Mouse (Mus musculus) olfactory bulb, adult 2 months (tissue): ENCODE data around the gene Gatad2b.

Experiments
- CTCF ChIP-seq: fragments of 200-500 bp; IDR thresholded peaks from 2 replicates; pipeline ENCODE4 v1.5.1; 2012; ENCODE audit warnings: low read depth, mild to moderate bottlenecking, low read length, moderate library complexity; ENCODE audit not compliant: insufficient read depth
- POLR2A ChIP-seq: fragments of 200-500 bp; IDR thresholded peaks from 2 replicates; pipeline ENCODE4 v1.6.1; 2012; ENCODE audit warnings: mild to moderate bottlenecking, low read depth, low read length, moderate library complexity; ENCODE audit not compliant: insufficient read depth

GRCm38 (mm10) chr3:90362346-90362745, 69.4 kb downstream of the Gatad2b start:
- TF ChIP-seq CTCF = no peak
- TF ChIP-seq POLR2A = no peak
